Mouse (Mus musculus) adrenal gland, adult 18-20 months (tissue): ENCODE data around the gene Acss2. TPM values are rescaled to one million over a fixed set of nuclear protein-coding genes. Genes with fewer than 3 reads are reported as not detected.

ENCODE experiments used
- DNase-seq, 2 experiments: peaks; one replicate each; pipeline ENCODE4 v3.0.0; 2021 to 2022; ENCODE audit warnings: low spot score in 2 of 2
- long read RNA-seq, 2 experiments: library from polyadenylated mRNA; stranded (forward); transcript quantifications; one replicate each; pipeline ENCODE4 v2.0.0; 2021
- total RNA-seq, 2 experiments: library from RNA; stranded (reverse); gene quantifications; 1 replicate in 1 of 2; 2 replicates in 1 of 2; pipeline ENCODE4 v1.2.3; 2021

The Acss2 gene
- 100 to 1,000 TPM in 1 of 2 experiments, 10 to 100 TPM in 1; 83.3 to 368 TPM for total RNA-seq
- long read RNA-seq, experiment 1, transcript Acss2-201 (18 exons, 2,931 nt), result major isoform, 374 of 695 reads
- long read RNA-seq, experiment 1, transcript Acss2-203 (19 exons, 2,145 nt), result minor isoform, 249 of 695 reads
- long read RNA-seq, experiment 1, partial matches to known transcripts, result 19 of 695 reads
- long read RNA-seq, experiment 1, other reads (novel, unspliced or antisense), result 52 of 695 reads
- long read RNA-seq, experiment 2, transcript Acss2-201 (18 exons, 2,931 nt), result major isoform, 172 of 244 reads
- long read RNA-seq, experiment 2, transcript Acss2-203 (19 exons, 2,145 nt), result minor isoform, 37 of 244 reads
- long read RNA-seq, experiment 2, partial matches to known transcripts, result 18 of 244 reads
- long read RNA-seq, experiment 2, other reads (novel, unspliced or antisense), result 14 of 244 reads

- peak; percentile 97 for DNase-seq
These were observed at the start of gene Acss2, which contains the start of gene Ggt7 for GRCm38 (mm10) chr2:155517455-155518423. TSS of gene Acss2 (plus strand) at chr2:155517948. TSS of gene Ggt7 (minus strand) at chr2:155518237.

- DNase-seq, result peak; percentile 41 to 50
These were observed 44.8 kb upstream of the Acss2 start for GRCm38 (mm10) chr2:155472671-155473569.

GRCm38 (mm10) chr2:155473570-155474088 is 44.1 kb upstream of the Acss2 start, which contains the start of gene Ncoa6:
TSS of gene Ncoa6 (minus strand) at chr2:155473894.
- DNase-seq, result peak; percentile 54 to 66

GRCm38 (mm10) chr2:155482021-155482420 is 35.7 kb upstream of the Acss2 start:
- peak; percentile 61 to 73 for DNase-seq

- no peak for DNase-seq
These were observed 26.8 kb upstream of the Acss2 start for GRCm38 (mm10) chr2:155490998-155491397.

GRCm38 (mm10) chr2:155502596-155502995 is 15.2 kb upstream of the Acss2 start:
- DNase-seq, result no peak

- DNase-seq, result no peak
These were observed 13.1 kb upstream of the Acss2 start for GRCm38 (mm10) chr2:155504440-155505355.

- no peak for DNase-seq
These were observed 11.9 kb upstream of the Acss2 start for GRCm38 (mm10) chr2:155505811-155506210.

- no peak for DNase-seq
These were observed 9.9 kb upstream of the Acss2 start for GRCm38 (mm10) chr2:155507721-155508470.

GRCm38 (mm10) chr2:155512479-155512878 is 5.3 kb upstream of the Acss2 start:
- peak; percentile 50 to 66 for DNase-seq

GRCm38 (mm10) chr2:155513543-155513942 is 4.2 kb upstream of the Acss2 start:
- DNase-seq, result no peak

- DNase-seq, result peak; percentile 54 to 68
These were observed 3.1 kb upstream of the Acss2 start for GRCm38 (mm10) chr2:155514666-155515065.

GRCm38 (mm10) chr2:155515941-155516340 is 1.8 kb upstream of the Acss2 start:
- peak; percentile 60 to 64 for DNase-seq

- no peak for DNase-seq
These were observed 953 bp downstream of the Acss2 start for GRCm38 (mm10) chr2:155518531-155519270.

GRCm38 (mm10) chr2:155523706-155524105 is 6.0 kb downstream of the Acss2 start:
- DNase-seq, result no peak

- no peak for DNase-seq
These were observed 6.6 kb downstream of the Acss2 start for GRCm38 (mm10) chr2:155524378-155524777.

- DNase-seq, result no peak
These were observed 9.6 kb downstream of the Acss2 start for GRCm38 (mm10) chr2:155527367-155527766.

- no peak for DNase-seq
These were observed 18.5 kb downstream of the Acss2 start for GRCm38 (mm10) chr2:155536292-155536691.
